Mouse (Mus musculus): ENCODE results near the gene Asic4. TPM values are rescaled to one million over a fixed set of nuclear protein-coding genes. Genes with fewer than 3 reads are reported as not detected.

Gene Asic4
- polyA plus RNA-seq, 1 experiment = 0.05 TPM

DNA sequence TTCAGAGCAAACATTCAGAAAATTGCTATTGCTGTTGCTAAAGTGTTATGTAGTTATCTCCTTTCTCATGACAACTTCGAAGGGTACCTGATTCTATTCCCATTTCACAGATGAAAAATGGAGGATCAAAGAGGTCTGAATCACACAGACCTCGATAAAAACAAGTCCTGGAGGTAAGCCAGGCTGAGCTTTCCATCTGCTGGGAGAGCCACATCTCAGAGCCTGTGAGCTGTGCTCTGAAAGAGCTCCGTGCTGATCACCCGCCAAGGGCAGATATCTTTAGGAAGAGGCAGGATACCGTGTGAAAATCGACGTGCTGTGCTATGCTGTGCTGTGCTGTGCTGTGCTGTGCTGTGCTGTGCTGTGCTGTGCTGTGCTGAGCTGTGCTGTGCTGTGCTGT lies 10.1 kb downstream of the Asic4 start:
- no peaks in the 10 kb centered on the region for H3K4me1 ChIP-seq (replicated peaks; ENCODE audit: control insufficient read depth, insufficient read depth, low read length)
- WGBS = 81% methylated on average over 7 of the region's 7 CpGs
- no peak overlapping the region for H3K27ac ChIP-seq (ENCODE audit: control insufficient read depth, insufficient read depth, low read length)
- DNase-seq = no peak
- no peaks in the 10 kb centered on the region for H3K36me3 ChIP-seq (ENCODE audit: control insufficient read depth, insufficient read depth, low read length)
- TF ChIP-seq CTCF (IDR thresholded peaks at IDR 0.05; ENCODE audit: borderline replicate concordance, control insufficient read depth, extremely low read depth, insufficient read depth, low read length, poor library complexity) = no peak
- no peak for TF ChIP-seq POLR2A (IDR thresholded peaks at IDR 0.05; ENCODE audit: control insufficient read depth, extremely low read depth, insufficient read depth, low read length, poor library complexity)
- H3K27me3 ChIP-seq (ENCODE audit: control insufficient read depth, insufficient read depth, low read length) = peaks cover 7% of the 10 kb centered on the region; the same call in 1 of the 2 replicates
- H3K4me3 ChIP-seq (ENCODE audit: control insufficient read depth, insufficient read depth, low read length) = no peak overlapping the region

DNA sequence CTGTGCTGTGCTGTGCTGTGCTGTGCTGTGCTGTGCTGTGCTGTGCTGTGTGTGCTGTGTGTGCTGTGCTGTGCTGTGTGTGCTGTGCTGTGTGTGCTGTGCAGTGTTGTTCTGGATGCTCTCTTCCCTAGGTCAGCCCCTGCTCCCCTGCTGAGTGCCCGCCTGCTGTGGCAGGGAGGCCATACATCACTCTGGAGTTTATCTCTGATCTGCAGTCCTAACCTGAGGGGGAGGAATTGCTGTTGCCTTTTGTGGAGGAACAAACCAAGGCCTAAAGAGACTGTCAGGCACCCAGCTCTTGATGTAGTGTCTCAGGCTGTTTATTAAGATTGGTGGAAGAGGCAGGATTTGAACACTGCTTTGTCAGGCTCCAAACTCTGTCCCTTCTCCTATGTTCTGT lies 12.4 kb downstream of the Asic4 start:
- peaks cover 5% of the 10 kb centered on the region; the same call in 1 of the 2 replicates for H3K27me3 ChIP-seq (ENCODE audit: control insufficient read depth, insufficient read depth, low read length)
- 57% methylated on average over 1 of the region's 1 CpGs for WGBS
- no peak overlapping the region for H3K4me3 ChIP-seq (ENCODE audit: control insufficient read depth, insufficient read depth, low read length)
- no peaks in the 10 kb centered on the region for H3K36me3 ChIP-seq (ENCODE audit: control insufficient read depth, insufficient read depth, low read length)
- no peak for DNase-seq
- TF ChIP-seq POLR2A (IDR thresholded peaks at IDR 0.05; ENCODE audit: control insufficient read depth, extremely low read depth, insufficient read depth, low read length, poor library complexity) = no peak
- no peak for TF ChIP-seq CTCF (IDR thresholded peaks at IDR 0.05; ENCODE audit: borderline replicate concordance, control insufficient read depth, extremely low read depth, insufficient read depth, low read length, poor library complexity)
- H3K4me1 ChIP-seq (replicated peaks; ENCODE audit: control insufficient read depth, insufficient read depth, low read length) = no peaks in the 10 kb centered on the region
- H3K27ac ChIP-seq (ENCODE audit: control insufficient read depth, insufficient read depth, low read length) = no peak overlapping the region

GRCm38 (mm10) chr1:75463652-75464204 lies 13.5 kb downstream of the Asic4 start:
- WGBS = 93% methylated on average over 5 of the region's 5 CpGs
- H3K4me1 ChIP-seq (replicated peaks; ENCODE audit: control insufficient read depth, insufficient read depth, low read length) = no peaks in the 10 kb centered on the region
- DNase-seq = no peak
- H3K27ac ChIP-seq (ENCODE audit: control insufficient read depth, insufficient read depth, low read length) = no peak overlapping the region
- H3K27me3 ChIP-seq (ENCODE audit: control insufficient read depth, insufficient read depth, low read length) = no peaks in the 10 kb centered on the region; the same call in 1 of the 2 replicates
- no peaks in the 10 kb centered on the region for H3K36me3 ChIP-seq (ENCODE audit: control insufficient read depth, insufficient read depth, low read length)
- no peak for TF ChIP-seq POLR2A (IDR thresholded peaks at IDR 0.05; ENCODE audit: control insufficient read depth, extremely low read depth, insufficient read depth, low read length, poor library complexity)
- no peak for TF ChIP-seq CTCF (IDR thresholded peaks at IDR 0.05; ENCODE audit: borderline replicate concordance, control insufficient read depth, extremely low read depth, insufficient read depth, low read length, poor library complexity)
- H3K4me3 ChIP-seq (ENCODE audit: control insufficient read depth, insufficient read depth, low read length) = no peak overlapping the region

GRCm38 (mm10) chr1:75467215-75467927 lies 17.1 kb downstream of the Asic4 start:
- H3K27me3 ChIP-seq (ENCODE audit: control insufficient read depth, insufficient read depth, low read length) = no peaks in the 10 kb centered on the region
- no peaks in the 10 kb centered on the region for H3K4me1 ChIP-seq (replicated peaks; ENCODE audit: control insufficient read depth, insufficient read depth, low read length)
- 13% methylated on average over 14 of the region's 14 CpGs for WGBS
- no peak overlapping the region for H3K27ac ChIP-seq (ENCODE audit: control insufficient read depth, insufficient read depth, low read length)
- no peaks in the 10 kb centered on the region for H3K36me3 ChIP-seq (ENCODE audit: control insufficient read depth, insufficient read depth, low read length)
- TF ChIP-seq POLR2A (IDR thresholded peaks at IDR 0.05; ENCODE audit: control insufficient read depth, extremely low read depth, insufficient read depth, low read length, poor library complexity) = no peak
- TF ChIP-seq CTCF (IDR thresholded peaks at IDR 0.05; ENCODE audit: borderline replicate concordance, control insufficient read depth, extremely low read depth, insufficient read depth, low read length, poor library complexity) = peak; percentile 87
- no peak overlapping the region for H3K4me3 ChIP-seq (ENCODE audit: control insufficient read depth, insufficient read depth, low read length)
- peak; percentile 57 for DNase-seq

DNA sequence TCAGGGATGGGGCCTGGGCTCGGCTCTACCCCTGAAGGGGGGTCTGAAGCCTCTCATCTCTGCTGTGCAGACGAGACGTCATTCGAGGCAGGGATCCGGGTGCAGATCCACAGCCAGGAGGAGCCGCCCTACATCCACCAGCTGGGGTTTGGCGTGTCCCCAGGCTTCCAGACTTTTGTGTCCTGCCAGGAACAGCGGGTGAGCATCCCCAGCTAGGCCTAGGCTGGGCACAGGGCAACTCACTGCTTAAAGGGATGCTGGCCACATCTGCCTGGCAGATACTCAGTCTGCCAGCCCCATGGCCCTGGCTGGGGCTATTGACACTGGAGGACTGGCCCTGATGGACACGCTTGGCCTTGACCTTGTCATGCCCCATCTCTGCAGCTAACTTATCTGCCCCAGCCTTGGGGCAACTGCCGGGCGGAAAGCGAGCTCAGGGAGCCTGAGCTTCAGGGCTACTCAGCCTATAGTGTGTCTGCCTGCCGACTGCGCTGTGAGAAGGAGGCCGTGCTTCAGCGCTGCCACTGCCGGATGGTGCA lies 19.1 kb downstream of the Asic4 start:
- Histone ChIP-seq H3K4me1 (replicated peaks; ENCODE audit: control insufficient read depth, insufficient read depth, low read length) (no peaks in the 10 kb centered on the region), H3K27ac (ENCODE audit: control insufficient read depth, insufficient read depth, low read length) (no peak overlapping the region), H3K36me3 (ENCODE audit: control insufficient read depth, insufficient read depth, low read length) (no peaks in the 10 kb centered on the region), H3K27me3 (ENCODE audit: control insufficient read depth, insufficient read depth, low read length) (no peaks in the 10 kb centered on the region), H3K4me3 (ENCODE audit: control insufficient read depth, insufficient read depth, low read length) (no peak overlapping the region)
- 83% methylated on average over 17 of the region's 17 CpGs for WGBS
- TF ChIP-seq POLR2A (IDR thresholded peaks at IDR 0.05; ENCODE audit: control insufficient read depth, extremely low read depth, insufficient read depth, low read length, poor library complexity) = no peak
- no peak for TF ChIP-seq CTCF (IDR thresholded peaks at IDR 0.05; ENCODE audit: borderline replicate concordance, control insufficient read depth, extremely low read depth, insufficient read depth, low read length, poor library complexity)
- DNase-seq = no peak

GRCm38 (mm10) chr1:75476441-75476840 lies 26.2 kb downstream of the Asic4 start:
- H3K4me1 ChIP-seq (replicated peaks; ENCODE audit: control insufficient read depth, insufficient read depth, low read length) = peaks cover 9% of the 10 kb centered on the region
- H3K27me3 ChIP-seq (ENCODE audit: control insufficient read depth, insufficient read depth, low read length) = no peaks in the 10 kb centered on the region; the same call in 1 of the 2 replicates
- 97% methylated on average over 11 of the region's 11 CpGs for WGBS

More at GRCm38 (mm10) chr1:75476441-75476840, 26.2 kb downstream of the Asic4 start:
- Histone ChIP-seq H3K27ac (ENCODE audit: control insufficient read depth, insufficient read depth, low read length) (no peak overlapping the region), H3K36me3 (ENCODE audit: control insufficient read depth, insufficient read depth, low read length) (no peaks in the 10 kb centered on the region), H3K4me3 (ENCODE audit: control insufficient read depth, insufficient read depth, low read length) (no peak overlapping the region)
- no peak for DNase-seq
- no peak for TF ChIP-seq CTCF (IDR thresholded peaks at IDR 0.05; ENCODE audit: borderline replicate concordance, control insufficient read depth, extremely low read depth, insufficient read depth, low read length, poor library complexity)

Data from thymus, adult 2 months (tissue).